ENCODE assay signal across 28 mouse cellular contexts in genomic region chrX:7415308-7415707, GRCm38 (mm10). TPM values are rescaled to one million over a fixed set of nuclear protein-coding genes. Genes with fewer than 3 reads are reported as not detected.
DNase-seq lines count a peak whose midpoint lies in the region; ATAC-seq and TF ChIP-seq lines count a peak whose summit lies in the region.
"Had no signal": no experiment of that assay in that cellular context is flagged by ENCODE, and none has a peak within 500 bp of the region (broad histone marks: within the 10 kb centered on the region; RNA-seq: fewer than 3 reads in every experiment).

No protein-coding gene starts in this region.

- no peaks in the 10 kb centered on the region for H3K36me3 ChIP-seq in midbrain, embryonic 16.5 days (ENCODE audit: control insufficient read depth, insufficient read depth, low read length)
- no peaks in the 10 kb centered on the region for H3K36me3 ChIP-seq in midbrain, embryonic 11.5 days (ENCODE audit: control insufficient read depth, insufficient read depth, low read length)
- no peaks in the 10 kb centered on the region for H3K36me3 ChIP-seq in liver, embryonic 11.5 days (ENCODE audit: control insufficient read depth, insufficient read depth, low read length)
- H3K36me3 ChIP-seq: embryonic facial prominence, embryonic 13.5 days; liver, embryonic 13.5 days; midbrain, embryonic 10.5 days; neural tube, embryonic 12.5 days had no signal

- no peaks in the 10 kb centered on the region for H3K27me3 ChIP-seq in midbrain, embryonic 16.5 days (ENCODE audit: control insufficient read depth, insufficient read depth, low read depth, low read length)
- H3K27me3 ChIP-seq in midbrain, embryonic 11.5 days (ENCODE audit: control insufficient read depth, insufficient read depth, low read length) = no peaks in the 10 kb centered on the region
- no peaks in the 10 kb centered on the region for H3K27me3 ChIP-seq in liver, embryonic 11.5 days (replicated peaks; ENCODE audit: control insufficient read depth, insufficient read depth, low read length)
- H3K27me3 ChIP-seq: embryonic facial prominence, embryonic 13.5 days; liver, embryonic 13.5 days; neural tube, embryonic 12.5 days had no signal

- H3K9ac ChIP-seq in midbrain, embryonic 16.5 days (ENCODE audit: low read depth, low read length) = no peak overlapping the region
- no peak overlapping the region for H3K9ac ChIP-seq in midbrain, embryonic 11.5 days (ENCODE audit: low read length)
- no peak overlapping the region for H3K9ac ChIP-seq in liver, embryonic 11.5 days (ENCODE audit: low read depth, low read length)
- H3K9ac ChIP-seq: embryonic facial prominence, embryonic 13.5 days; liver, embryonic 13.5 days; neural tube, embryonic 12.5 days had no signal

- no peak overlapping the region for H3K4me2 ChIP-seq in midbrain, embryonic 16.5 days (ENCODE audit: low read length)
- no peak overlapping the region for H3K4me2 ChIP-seq in midbrain, embryonic 11.5 days
- no peak overlapping the region for H3K4me2 ChIP-seq in liver, embryonic 11.5 days
- H3K4me2 ChIP-seq: embryonic facial prominence, embryonic 13.5 days; liver, embryonic 13.5 days; neural tube, embryonic 12.5 days had no signal

- peak overlapping the region; percentile 88; the same call in 1 of the 2 replicates for H3K27ac ChIP-seq in layer of hippocampus, adult 2 months
- H3K27ac ChIP-seq in midbrain, embryonic 16.5 days (ENCODE audit: low read length) = 0 out of 2 replicates have a peak overlapping the region, but pooled peaks have one; percentile 11
- H3K27ac ChIP-seq in midbrain, embryonic 11.5 days (ENCODE audit: low read depth, low read length) = no peak overlapping the region
- H3K27ac ChIP-seq in liver, embryonic 11.5 days (ENCODE audit: low read depth, low read length) = no peak overlapping the region
- H3K27ac ChIP-seq: embryonic facial prominence, embryonic 13.5 days; liver, embryonic 13.5 days; neural tube, embryonic 12.5 days had no signal

- no peak for DNase-seq in layer of hippocampus, adult 2 months (ENCODE audit: low spot score in 2 of 2)
- DNase-seq in layer of hippocampus, postnatal 10 days (ENCODE audit: low spot score in 2 of 2) = no peak
- no peak for DNase-seq in midbrain, embryonic 11.5 days (ENCODE audit: low spot score, missing footprints)
- DNase-seq in ZHBTc4 (ENCODE audit: low read depth, low spot score) = peak; percentile 33
- DNase-seq in liver, embryonic 11.5 days (ENCODE audit: low spot score) = no peak
- no peak for DNase-seq in cerebellum, postnatal 36 days
- DNase-seq: adrenal gland, postnatal 10 days; B cell, adult 2 months; cerebellum, adult 11 months; cerebellum, adult 9-11 months; gastrocnemius, postnatal 14 days; heart, postnatal 14 days; kidney, adult 9 months; kidney, postnatal 25 days; left cerebral cortex, postnatal 4 days; liver, embryonic 13.5 days; lung, adult 2 months; right cerebral cortex, adult 18-20 months; spleen, adult 18-20 months; thymus, adult 2 months; thymus, postnatal 36 days had no signal

- peaks cover 7% of the 10 kb centered on the region; the same call in 1 of the 2 replicates for H3K4me1 ChIP-seq in midbrain, embryonic 16.5 days (ENCODE audit: control insufficient read depth, insufficient read depth, low read length)
- no peaks in the 10 kb centered on the region; the same call in 1 of the 2 replicates for H3K4me1 ChIP-seq in midbrain, embryonic 11.5 days (ENCODE audit: control insufficient read depth, insufficient read depth, low read length)
- H3K4me1 ChIP-seq in liver, embryonic 11.5 days (replicated peaks; ENCODE audit: control insufficient read depth, insufficient read depth, low read length) = no peaks in the 10 kb centered on the region
- H3K4me1 ChIP-seq: embryonic facial prominence, embryonic 13.5 days; liver, embryonic 13.5 days; neural tube, embryonic 12.5 days had no signal

- H3K9me3 ChIP-seq in midbrain, embryonic 16.5 days (replicated peaks; ENCODE audit: control insufficient read depth, low read length, poor library complexity, severe bottlenecking) = no peaks in the 10 kb centered on the region
- no peaks in the 10 kb centered on the region for H3K9me3 ChIP-seq in midbrain, embryonic 11.5 days (ENCODE audit: control insufficient read depth, low read length)
- H3K9me3 ChIP-seq in liver, embryonic 11.5 days (ENCODE audit: control insufficient read depth, low read length) = no peaks in the 10 kb centered on the region
- H3K9me3 ChIP-seq: embryonic facial prominence, embryonic 13.5 days; liver, embryonic 13.5 days; midbrain, embryonic 10.5 days; neural tube, embryonic 12.5 days had no signal

- no peak for TF ChIP-seq CTCF in layer of hippocampus, adult 2 months (conservative IDR thresholded peaks at IDR 0.05)

- WGBS in midbrain, embryonic 16.5 days = 91% methylated on average over 6 of the region's 6 CpGs
- 92% methylated on average over 6 of the region's 6 CpGs for WGBS in midbrain, embryonic 11.5 days
- 70% methylated on average over 6 of the region's 6 CpGs for WGBS in liver, embryonic 11.5 days

- H3K4me3 ChIP-seq in layer of hippocampus, adult 2 months = no peak overlapping the region
- H3K4me3 ChIP-seq in midbrain, embryonic 16.5 days (ENCODE audit: low read depth, low read length) = no peak overlapping the region
- H3K4me3 ChIP-seq in midbrain, embryonic 11.5 days (ENCODE audit: low read depth, low read length) = no peak overlapping the region
- no peak overlapping the region for H3K4me3 ChIP-seq in liver, embryonic 11.5 days (ENCODE audit: low read depth, low read length)
- H3K4me3 ChIP-seq: embryonic facial prominence, embryonic 13.5 days; erythroblast, embryonic 14.5 days; liver, embryonic 13.5 days; midbrain, embryonic 10.5 days; myocyte; neural tube, embryonic 12.5 days had no signal

- ATAC-seq in midbrain, embryonic 16.5 days = no peak
- ATAC-seq in midbrain, embryonic 11.5 days (ENCODE audit: low FRiP score) = no peak
- no peak for ATAC-seq in liver, embryonic 11.5 days (replicated peaks; ENCODE audit: low FRiP score)
- ATAC-seq: hindbrain, embryonic 16.5 days had no signal

RNA-seq across cellular contexts. Expression of gene Usp27x, which starts 39.7 kb away (rescaled TPM):
- total RNA-seq in layer of hippocampus, adult 2 months (2021) = 10 to 100 TPM; 14.4 to 14.6 TPM
- 10 to 100 TPM; 14.0 to 14.9 TPM for total RNA-seq in layer of hippocampus, postnatal 10 days (2021)
- polyA plus RNA-seq in midbrain, embryonic 16.5 days (2015; fragmentation: Nextera tagmentation; extraction: Ambion mirVana) = 2.3 and 2.5 TPM in 2 replicates
- polyA plus RNA-seq in midbrain, embryonic 11.5 days (2014; fragmentation: Nextera tagmentation; extraction: Ambion mirVana) = 0.46 and 0.55 TPM in 2 replicates
- 0.21 and 0.26 TPM in 2 replicates for polyA plus RNA-seq in liver, embryonic 11.5 days (2014; fragmentation: Nextera tagmentation; extraction: Ambion mirVana)
- polyA plus RNA-seq: erythroblast, embryonic 14.5 days had no signal

Comparison
In these comparisons a context has a peak if more than half of its experiments do, and no peak if none do; other contexts are left out.
1. H3K27ac ChIP-seq: peak in layer of hippocampus, adult 2 months (single experiment) and midbrain, embryonic 16.5 days (single experiment); none in midbrain, embryonic 11.5 days (single experiment) and liver, embryonic 11.5 days (single experiment).